Mouse (Mus musculus) CH12.LX (cell line): ENCODE results near the gene Lgr6. TPM values are rescaled to one million over a fixed set of nuclear protein-coding genes. Genes with fewer than 3 reads are reported as not detected.

ENCODE experiments used
- DNase-seq: peaks from one replicate; pipeline ENCODE4 v3.0.0-alpha.2; 2013; ENCODE audit errors: extremely low read depth
- H3K27ac ChIP-seq: 2 replicates; pipeline ENCODE4 v1.5.1; 2012; ENCODE audit warnings: low read depth, mild to moderate bottlenecking, control low read depth, moderate library complexity; ENCODE audit not compliant: insufficient read depth
- H3K27me3 ChIP-seq: replicated peaks from 2 replicates; pipeline ENCODE3; 2012; ENCODE audit warnings: inconsistent platforms
- H3K36me3 ChIP-seq, 2 experiments: replicated peaks in 1 of 2; 2 replicates each; pipeline versions ENCODE3 to v1.6.1; 2012; ENCODE audit warnings: inconsistent platforms in 1 of 2, low read length in 1 of 2, mild to moderate bottlenecking in 1 of 2, mixed read lengths in 1 of 2, moderate library complexity in 1 of 2; ENCODE audit not compliant: control insufficient read depth in 1 of 2, insufficient read depth in 1 of 2
- H3K4me1 ChIP-seq, 2 experiments: 2 replicates each; pipeline ENCODE4 v1.6.1; 2012; ENCODE audit warnings: inconsistent platforms in 1 of 2, moderate library complexity in 1 of 2; ENCODE audit not compliant: insufficient read depth in 2 of 2, control insufficient read depth in 1 of 2
- H3K4me2 ChIP-seq: 2 replicates; pipeline ENCODE4 v1.6.1; 2012; ENCODE audit warnings: low read depth, mild to moderate bottlenecking, control low read depth; ENCODE audit not compliant: poor library complexity, insufficient read depth, severe bottlenecking
- H3K4me3 ChIP-seq, 3 experiments: fragments of 150-350 bp in 1 of 3; sonication (generic) in 1 of 3; replicated peaks in 1 of 3; 2 replicates each; pipeline versions ENCODE3 to v1.5.1; 2011 to 2012; ENCODE audit warnings: low read depth in 2 of 3, low read length in 2 of 3, mild to moderate bottlenecking in 2 of 3, moderate library complexity in 2 of 3, control low read depth in 1 of 3, improper control_type of control experiment in 1 of 3, inconsistent platforms in 1 of 3, mixed read lengths in 1 of 3; ENCODE audit not compliant: poor library complexity in 1 of 3
- H3K79me2 ChIP-seq: replicated peaks from 2 replicates; pipeline ENCODE4 v1.6.1; 2012; ENCODE audit warnings: mild to moderate bottlenecking, moderate library complexity; ENCODE audit not compliant: control insufficient read depth, poor library complexity, insufficient read depth, severe bottlenecking; ENCODE audit errors: extremely low read depth
- H3K9ac ChIP-seq: 2 replicates; pipeline ENCODE4 v1.6.1; 2012; ENCODE audit warnings: low read depth, mild to moderate bottlenecking, control low read depth, moderate library complexity; ENCODE audit not compliant: insufficient read depth
- H3K9me3 ChIP-seq: replicated peaks from 2 replicates; pipeline ENCODE3; 2012; ENCODE audit warnings: low read length, inconsistent platforms, mixed read lengths
- BHLHE40 ChIP-seq: IDR thresholded peaks from 2 replicates; pipeline ENCODE4 v1.6.1; 2011; ENCODE audit warnings: mild to moderate bottlenecking, low read depth, low read length, improper control_type of control experiment
- CHD2 ChIP-seq: IDR thresholded peaks from 2 replicates; pipeline ENCODE4 v1.6.1; 2011; ENCODE audit warnings: low read length, improper control_type of control experiment
- CTCF ChIP-seq, 2 experiments: IDR thresholded peaks in 1 of 2; conservative IDR thresholded peaks in 1 of 2; 2 replicates each; pipeline ENCODE4 v1.5.1; 2011 to 2012; ENCODE audit warnings: low read depth in 2 of 2, low read length in 2 of 2, improper control_type of control experiment in 1 of 2, inconsistent platforms in 1 of 2, mild to moderate bottlenecking in 1 of 2, moderate library complexity in 1 of 2
- E2F4 ChIP-seq: IDR thresholded peaks from 2 replicates; pipeline ENCODE4 v1.6.1; 2011; ENCODE audit warnings: low read depth, low read length, improper control_type of control experiment; ENCODE audit not compliant: insufficient replicate concordance
- ELF1 ChIP-seq: IDR thresholded peaks from 2 replicates; pipeline ENCODE4 v1.6.1; 2014; ENCODE audit warnings: low read depth, mild to moderate bottlenecking, inconsistent platforms, low read length, improper control_type of control experiment
- EP300 ChIP-seq: IDR thresholded peaks from 2 replicates; pipeline ENCODE4 v1.6.1; 2011; ENCODE audit warnings: low read length, improper control_type of control experiment
- ETS1 ChIP-seq: conservative IDR thresholded peaks from 2 replicates; pipeline ENCODE4 v1.6.1; 2012; ENCODE audit warnings: low read depth, mild to moderate bottlenecking, inconsistent platforms, low read length, improper control_type of control experiment, moderate library complexity
- GABPA ChIP-seq: IDR thresholded peaks from 2 replicates; pipeline ENCODE4 v1.6.1; 2012; ENCODE audit warnings: low read depth, low read length, improper control_type of control experiment, inconsistent platforms; ENCODE audit not compliant: insufficient replicate concordance
- IRF4 ChIP-seq: IDR thresholded peaks from 2 replicates; pipeline ENCODE4 v1.6.1; 2014; ENCODE audit warnings: low read depth, mild to moderate bottlenecking, inconsistent platforms, low read length, improper control_type of control experiment
- JUN ChIP-seq: IDR thresholded peaks from 2 replicates; pipeline ENCODE4 v1.6.1; 2011; ENCODE audit warnings: low read depth, mild to moderate bottlenecking, low read length, improper control_type of control experiment, moderate library complexity; ENCODE audit not compliant: insufficient read depth
- JUND ChIP-seq: conservative IDR thresholded peaks from 2 replicates; pipeline ENCODE4 v1.6.1; 2011; ENCODE audit warnings: low read depth, low read length, improper control_type of control experiment
- MAFK ChIP-seq: IDR thresholded peaks from 2 replicates; pipeline ENCODE4 v1.6.1; 2011; ENCODE audit warnings: low read length, improper control_type of control experiment; ENCODE audit not compliant: insufficient replicate concordance
- MAX ChIP-seq: IDR thresholded peaks from 2 replicates; pipeline ENCODE4 v1.6.1; 2011; ENCODE audit warnings: low read length, improper control_type of control experiment
- MAZ ChIP-seq: IDR thresholded peaks from 2 replicates; pipeline ENCODE4 v1.6.1; 2012; ENCODE audit warnings: low read depth, mild to moderate bottlenecking, inconsistent platforms, low read length, improper control_type of control experiment, moderate library complexity
- MYC ChIP-seq: IDR thresholded peaks from 2 replicates; pipeline ENCODE4 v1.6.1; 2011; ENCODE audit warnings: low read depth, mild to moderate bottlenecking, improper control_type of control experiment, low read length
- PAX5 ChIP-seq: IDR thresholded peaks from 2 replicates; pipeline ENCODE4 v1.6.1; 2012; ENCODE audit warnings: low read length, inconsistent platforms, mixed read lengths
- RAD21 ChIP-seq: IDR thresholded peaks from 2 replicates; pipeline ENCODE4 v1.6.1; 2011; ENCODE audit warnings: low read depth, mild to moderate bottlenecking, low read length, improper control_type of control experiment, moderate library complexity
- SMC3 ChIP-seq: IDR thresholded peaks from 2 replicates; pipeline ENCODE4 v1.6.1; 2011; ENCODE audit warnings: low read depth, low read length, improper control_type of control experiment
- TBP ChIP-seq: conservative IDR thresholded peaks from 2 replicates; pipeline ENCODE4 v1.6.1; 2011; ENCODE audit warnings: low read depth, low read length, improper control_type of control experiment
- TCF12 ChIP-seq: IDR thresholded peaks from 2 replicates; pipeline ENCODE4 v1.6.1; 2014; ENCODE audit warnings: low read depth, mild to moderate bottlenecking, inconsistent platforms, low read length, improper control_type of control experiment
- UBTF ChIP-seq: IDR thresholded peaks from 2 replicates; pipeline ENCODE4 v1.6.1; 2012; ENCODE audit warnings: low read depth, mild to moderate bottlenecking, inconsistent platforms, low read length, improper control_type of control experiment, moderate library complexity
- USF1 ChIP-seq: IDR thresholded peaks from 2 replicates; pipeline ENCODE4 v1.6.1; 2014; ENCODE audit warnings: low read depth, mild to moderate bottlenecking, inconsistent platforms, low read length, improper control_type of control experiment
- USF2 ChIP-seq: conservative IDR thresholded peaks from 2 replicates; pipeline ENCODE4 v1.6.1; 2011; ENCODE audit warnings: low read depth, low read length, improper control_type of control experiment
- ZC3H11A ChIP-seq: IDR thresholded peaks from 2 replicates; pipeline ENCODE4 v1.6.1; 2012; ENCODE audit warnings: low read depth, mild to moderate bottlenecking, inconsistent platforms, low read length, improper control_type of control experiment
- ZMIZ1 ChIP-seq: IDR thresholded peaks from 2 replicates; pipeline ENCODE4 v1.6.1; 2012; ENCODE audit warnings: low read depth, mild to moderate bottlenecking, inconsistent platforms, low read length, improper control_type of control experiment
- dilution Hi-C: fragments of 300-500 bp; cut with MboI; formaldehyde crosslinking; loops from 2 replicates; pipeline ENCODE4 v1.14.3; 2020; ENCODE audit warnings: low sequenced_read_pairs; ENCODE audit not compliant: extremely low pct_unique_long_range_greater_than_20kb, extremely low pct_ligation_motif_present
- in situ Hi-C: fragments of 300-500 bp; cut with MboI; formaldehyde crosslinking; loops from 3 replicates; pipeline ENCODE4 v1.14.3; 2019; ENCODE audit warnings: low sequenced_read_pairs, low pct_ligation_motif_present, low pct_unique_long_range_greater_than_20kb, mixed read lengths
- polyA plus RNA-seq: library from polyadenylated mRNA; unstranded; fragments of >175 nt; gene quantifications from 2 replicates; pipeline ENCODE4 v1.2.1, GENCODE M21; 2012; ENCODE audit warnings: low read depth; ENCODE audit not compliant: insufficient read length
- total RNA-seq, 2 experiments: library from RNA; depleted of rRNA; stranded (reverse); fragments of 300-350 nt in 1 of 2; fragments of >200 nt in 1 of 2; gene quantifications; 2 replicates each; pipeline ENCODE4 v1.2.3; 2012 to 2014

The Lgr6 gene
- total and polyA plus RNA-seq, 3 experiments, result 0.07 to 0.17 (median 0.16) TPM

- 0 out of 2 replicates have a peak, but pooled peaks have one; percentile 53 for TF ChIP-seq TBP
- TF ChIP-seq BHLHE40, result peak; percentile 63
- no peak for TF ChIP-seq UBTF
- no peak for TF ChIP-seq JUN
- TF ChIP-seq IRF4, result peak; percentile 63
- TF ChIP-seq MAFK, result 0 out of 2 replicates have a peak, but pooled peaks have one; percentile 35
- TF ChIP-seq MYC, result peak; percentile 85; the same call in 1 of the 2 replicates
- no peak for TF ChIP-seq USF2
- no peak for TF ChIP-seq ZC3H11A
- 0 out of 2 replicates have a peak, but pooled peaks have one; percentile 28 for TF ChIP-seq TCF12
- no peak for TF ChIP-seq USF1
- TF ChIP-seq RAD21, result no peak
- TF ChIP-seq ETS1, result peak; percentile 52; the same call in 1 of the 2 replicates
- TF ChIP-seq E2F4, result no peak
- TF ChIP-seq PAX5, result no peak
- TF ChIP-seq ELF1, result no peak
- TF ChIP-seq JUND, result no peak
- peak; percentile 34; the same call in 1 of the 2 replicates for TF ChIP-seq EP300
- TF ChIP-seq MAX, result peak; percentile 94
- TF ChIP-seq CHD2, result no peak
- TF ChIP-seq SMC3, result no peak
- TF ChIP-seq GABPA, result no peak
- in situ Hi-C loops, result no loop called here
- DNase-seq, result peak; percentile 79
- peak overlapping the region; percentile 10 for H3K4me2 ChIP-seq
- H3K36me3 ChIP-seq, result no peaks in the 10 kb centered on the region
- peaks cover 29% of the 10 kb centered on the region for H3K27me3 ChIP-seq
- H3K9me3 ChIP-seq, result no peaks in the 10 kb centered on the region
- dilution Hi-C loops, result no loop called here
- no peak overlapping the region for H3K9ac ChIP-seq
- H3K79me2 ChIP-seq, result no peaks in the 10 kb centered on the region
- no peak overlapping the region for H3K4me3 ChIP-seq
- H3K4me1 ChIP-seq, result peaks cover 17 to 43% of the 10 kb centered on the region in 2 experiments
- H3K27ac ChIP-seq, result no peak overlapping the region
These were observed 9.9 kb downstream of the Lgr6 start for GRCm38 (mm10) chr1:135095189-135095588.

- Histone ChIP-seq H3K36me3 (no peaks in the 10 kb centered on the region), H3K4me3 (no peak overlapping the region), H3K79me2 (no peaks in the 10 kb centered on the region), H3K4me2 (peak overlapping the region; percentile 10), H3K27ac (no peak overlapping the region), H3K9ac (no peak overlapping the region), H3K27me3 (peaks cover 31% of the 10 kb centered on the region), H3K4me1 (peaks cover 17 to 48% of the 10 kb centered on the region in 2 experiments), H3K9me3 (no peaks in the 10 kb centered on the region)
- dilution Hi-C loops (no loop called here), in situ Hi-C loops (no loop called here)
- peak; percentile 61 for DNase-seq
- TF ChIP-seq RAD21 (peak; percentile 40), CHD2 (no peak), SMC3 (peak; percentile 40), ZMIZ1 (no peak), CTCF (conservative IDR thresholded peaks at IDR 0.05 in 1 of 2, IDR thresholded peaks at IDR 0.05 in 1 of 2; ENCODE audit: low read depth in 2 of 2, low read length in 2 of 2) (peak in 1 of 2 experiments; percentile 63; a peak in 2 of 4 replicates), MAZ (no peak)
These were observed 10.4 kb downstream of the Lgr6 start for GRCm38 (mm10) chr1:135094723-135095122.
